Mouse (Mus musculus) testis, adult 2 months (tissue): ENCODE data around the gene Nxn.

Experiments
- CTCF ChIP-seq: fragments of 200-500 bp; IDR thresholded peaks from 2 replicates; pipeline ENCODE4 v1.5.1; 2012; ENCODE audit warnings: low read depth, mild to moderate bottlenecking, inconsistent platforms, low read length, moderate library complexity; ENCODE audit not compliant: control insufficient read depth, insufficient read depth, insufficient replicate concordance
- POLR2A ChIP-seq: fragments of 200-500 bp; IDR thresholded peaks from 2 replicates; pipeline ENCODE4 v1.6.1; 2012; ENCODE audit warnings: low read depth, mild to moderate bottlenecking, inconsistent platforms, low read length, moderate library complexity; ENCODE audit not compliant: control insufficient read depth

DNA sequence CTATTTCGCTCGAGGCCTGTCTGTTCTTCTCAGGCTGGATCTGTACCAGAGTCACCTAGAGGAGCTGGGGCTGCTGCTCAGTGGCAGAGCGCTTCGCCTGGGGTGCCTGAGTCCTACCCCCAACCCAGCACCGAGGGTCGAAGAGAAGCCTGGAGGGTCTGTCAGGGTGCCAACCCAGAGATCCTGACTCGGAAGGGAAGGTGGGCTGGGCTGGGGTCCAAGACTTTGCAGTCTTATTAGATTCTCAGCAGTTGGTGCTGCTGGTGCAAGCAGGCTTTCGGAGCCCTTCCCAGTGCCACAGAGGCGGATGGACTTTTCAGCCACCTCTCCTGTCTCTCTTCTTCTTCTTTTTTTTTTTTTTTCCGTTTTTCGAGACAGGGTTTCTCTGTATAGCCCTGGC, 42.8 kb downstream of the Nxn start:
- no peak for TF ChIP-seq POLR2A
- no peak for TF ChIP-seq CTCF
